Mouse (Mus musculus): ENCODE results near the gene Gm12569.
A peak's percentile ranks its signal among the peaks of the same experiment; 100 is the strongest.

The Gm12569 gene

DNA sequence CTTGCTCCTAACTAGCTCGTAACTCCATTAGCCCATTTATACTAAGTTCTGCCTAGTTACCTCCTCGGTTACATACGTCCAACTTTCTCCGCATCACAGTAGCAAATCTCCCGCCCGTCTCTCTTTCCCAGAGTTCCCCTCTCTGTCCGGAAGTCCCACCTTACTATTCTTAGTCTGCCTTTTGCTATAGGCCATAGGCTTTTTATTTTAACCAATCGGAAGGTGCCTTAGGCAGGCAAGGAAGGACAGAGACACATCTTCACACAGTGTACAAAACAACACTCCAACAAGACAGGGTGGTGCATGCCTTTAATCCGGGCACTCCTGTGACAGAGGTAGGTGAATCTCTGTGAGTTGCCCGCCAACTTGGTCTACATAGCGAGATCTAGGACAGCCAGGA, at the start of gene Gm12569:
Gene Gm12569 (plus strand): TSS at position 166 of the 400 bp plus-strand sequence.
- DNase-seq (ENCODE audit: low spot score): no peak

GRCm38 (mm10) chr11:51202726-51203125, 17.5 kb upstream of the Gm12569 start:
- no peak for DNase-seq (ENCODE audit: low spot score)

GRCm38 (mm10) chr11:51207758-51208157, 12.5 kb upstream of the Gm12569 start:
- no peak for DNase-seq (ENCODE audit: low spot score)

GRCm38 (mm10) chr11:51211426-51211825, 8.8 kb upstream of the Gm12569 start:
- DNase-seq (ENCODE audit: low spot score): no peak

- DNase-seq (ENCODE audit: low spot score): no peak
These were observed 6.3 kb upstream of the Gm12569 start for GRCm38 (mm10) chr11:51214021-51214420.

- no peak for DNase-seq (ENCODE audit: low spot score)
These were observed 785 bp upstream of the Gm12569 start for GRCm38 (mm10) chr11:51219396-51219980.

DNA sequence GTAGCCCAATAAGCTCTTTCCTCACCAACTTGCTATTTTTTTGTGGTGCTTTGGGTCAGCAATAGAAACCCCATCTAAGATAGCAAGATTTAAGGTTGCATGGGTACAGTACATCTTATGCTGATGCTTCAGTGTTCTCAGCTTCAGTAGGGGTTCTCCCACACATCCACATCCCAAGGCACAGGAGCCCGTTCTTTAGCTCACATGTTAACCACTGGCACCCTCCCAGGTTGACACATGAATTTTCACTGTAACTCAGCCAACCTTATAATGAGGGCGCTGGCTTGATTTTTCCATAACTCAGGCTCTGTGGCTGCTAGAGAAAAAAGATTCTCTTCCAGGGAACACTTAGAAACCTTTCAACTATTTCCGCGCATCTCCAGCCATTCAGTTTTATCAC, 6.8 kb downstream of the Gm12569 start:
- DNase-seq (ENCODE audit: low spot score): peak; percentile 49

- DNase-seq (ENCODE audit: low spot score): no peak
These were observed 14.4 kb downstream of the Gm12569 start for GRCm38 (mm10) chr11:51234626-51235025.

DNA sequence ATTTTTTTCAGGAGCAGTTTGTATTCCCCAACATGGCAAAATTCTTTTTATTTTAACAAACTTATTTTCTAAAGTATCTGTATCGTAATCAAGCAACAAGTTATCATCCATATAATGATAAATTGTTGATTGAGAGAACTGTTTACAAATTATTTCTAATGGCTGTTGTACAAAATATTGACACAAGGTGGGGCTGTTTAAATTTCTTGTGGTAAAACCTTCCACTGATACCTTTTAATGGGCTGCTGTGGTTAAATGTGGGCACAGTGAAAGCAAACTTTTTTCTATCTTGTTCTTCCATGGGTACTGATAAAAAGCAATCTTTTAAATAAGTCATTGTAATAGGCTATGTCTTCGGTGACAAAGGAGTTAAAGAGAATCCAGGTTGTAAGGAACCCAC, 22.6 kb downstream of the Gm12569 start:
- DNase-seq (ENCODE audit: low spot score): no peak

DNA sequence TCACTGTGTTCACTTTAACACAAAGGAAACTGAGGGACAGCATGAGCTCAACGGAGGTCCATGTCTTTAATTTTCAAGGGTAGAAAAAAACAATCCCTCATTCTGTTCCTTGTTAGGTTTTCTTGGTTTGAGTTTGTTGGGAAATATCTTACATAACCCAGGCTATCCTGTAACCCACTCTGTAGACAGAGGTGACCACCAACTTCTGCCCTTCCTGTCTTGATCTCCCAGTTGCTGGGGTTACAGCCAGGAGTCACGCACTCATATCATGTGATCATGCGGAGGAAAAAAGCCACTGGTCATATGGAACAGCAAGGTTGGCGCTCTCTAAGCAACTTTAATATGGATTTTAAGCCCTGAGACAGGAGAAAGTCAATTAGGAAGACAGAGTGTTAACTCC, 36.7 kb downstream of the Gm12569 start:
- no peak for DNase-seq (ENCODE audit: low spot score)

DNA sequence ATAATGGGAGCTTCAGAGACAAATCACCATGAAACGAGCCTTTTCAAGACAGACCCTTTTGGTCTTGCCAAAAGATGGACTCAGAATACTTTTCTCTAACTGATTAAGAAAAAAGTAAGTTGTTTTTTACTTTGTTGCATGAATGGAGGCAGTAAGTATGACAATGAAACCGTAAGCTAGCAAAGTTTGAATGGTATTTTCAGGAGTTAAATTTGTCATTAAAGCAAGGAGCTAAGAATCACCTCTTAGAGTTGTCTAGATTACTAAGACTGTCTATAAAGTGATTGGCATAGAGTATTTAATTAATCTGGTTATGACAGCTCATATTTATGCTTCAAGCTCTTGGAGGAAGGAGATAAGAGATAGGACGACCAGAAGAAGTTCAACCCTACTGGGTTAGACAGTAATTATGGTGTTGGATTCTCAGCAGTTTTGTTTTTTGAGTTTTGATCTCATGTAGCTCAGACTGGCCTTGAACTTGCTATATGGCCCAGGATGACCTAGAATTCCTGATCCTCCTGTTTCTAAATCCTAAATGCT, 41.5 kb downstream of the Gm12569 start, which contains the start of gene Clk4:
Gene Clk4 (plus strand): TSS at position 51 of the 540 bp plus-strand sequence.
- no peak for DNase-seq (ENCODE audit: low spot score)

- DNase-seq (ENCODE audit: low spot score): peak; percentile 99
These were observed 42.3 kb downstream of the Gm12569 start, which contains the start of gene BC049762 for GRCm38 (mm10) chr11:51262342-51263285. Gene BC049762 (minus strand): TSS chr11:51263046.

GRCm38 (mm10) chr11:51263286-51263831, 43.1 kb downstream of the Gm12569 start:
- peak; percentile 84 for DNase-seq (ENCODE audit: low spot score)

GRCm38 (mm10) chr11:51264352-51264751, 44.1 kb downstream of the Gm12569 start:
- no peak for DNase-seq (ENCODE audit: low spot score)

GRCm38 (mm10) chr11:51265326-51265725, 45.1 kb downstream of the Gm12569 start:
- DNase-seq (ENCODE audit: low spot score): no peak

GRCm38 (mm10) chr11:51274418-51274817, 54.1 kb downstream of the Gm12569 start:
- DNase-seq (ENCODE audit: low spot score): no peak
